Mouse (Mus musculus) c-Kit-positive CD71-positive TER-119-negative erythroid progenitor cells, embryonic 14.5 days (primary cell): Measurements from ENCODE around the gene Aldh1b1.

Source experiments
- DNase-seq: peaks from one replicate; pipeline ENCODE4 v3.0.0-alpha.2; 2013; ENCODE audit warnings: low read depth

The Aldh1b1 gene

DNA sequence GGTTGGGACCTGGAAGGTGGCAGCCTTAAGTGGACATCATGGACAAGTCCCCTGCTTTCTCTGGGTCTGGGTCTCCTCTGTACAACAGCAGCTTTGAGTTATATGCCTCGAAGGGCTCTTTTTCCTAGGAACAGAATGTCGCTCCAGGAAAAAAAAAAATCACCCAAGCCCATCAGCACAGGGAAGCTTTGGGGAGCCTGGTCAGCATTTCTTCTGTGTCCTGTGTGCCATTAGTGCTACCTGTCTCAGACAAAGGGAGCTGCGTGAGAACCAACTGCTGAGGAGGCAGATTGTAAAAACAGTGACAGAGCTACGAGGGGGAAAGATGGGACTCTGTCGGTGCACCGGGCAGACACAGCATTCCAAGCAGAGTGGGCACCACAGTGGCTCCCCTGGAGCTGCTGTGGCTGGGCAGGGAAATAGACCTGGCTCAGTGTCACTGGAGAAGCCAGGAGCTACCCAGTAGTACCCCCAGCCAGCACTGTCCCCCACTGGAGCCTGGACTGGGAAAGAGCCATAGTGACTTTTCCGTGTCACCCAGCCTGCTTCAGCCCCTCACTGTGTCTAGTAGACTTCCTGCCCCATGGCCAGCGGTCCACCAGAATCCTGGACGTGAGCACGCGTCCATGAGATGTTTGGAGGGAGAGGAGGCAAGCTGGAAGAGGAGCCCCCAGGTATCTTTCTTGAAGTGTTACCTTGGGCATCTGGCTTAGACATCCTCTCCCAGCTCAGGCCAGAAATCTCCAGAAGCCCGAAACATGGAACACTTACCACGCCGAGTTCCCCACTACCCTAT lies 26.1 kb downstream of the Aldh1b1 start:
- DNase-seq: no peak

DNA sequence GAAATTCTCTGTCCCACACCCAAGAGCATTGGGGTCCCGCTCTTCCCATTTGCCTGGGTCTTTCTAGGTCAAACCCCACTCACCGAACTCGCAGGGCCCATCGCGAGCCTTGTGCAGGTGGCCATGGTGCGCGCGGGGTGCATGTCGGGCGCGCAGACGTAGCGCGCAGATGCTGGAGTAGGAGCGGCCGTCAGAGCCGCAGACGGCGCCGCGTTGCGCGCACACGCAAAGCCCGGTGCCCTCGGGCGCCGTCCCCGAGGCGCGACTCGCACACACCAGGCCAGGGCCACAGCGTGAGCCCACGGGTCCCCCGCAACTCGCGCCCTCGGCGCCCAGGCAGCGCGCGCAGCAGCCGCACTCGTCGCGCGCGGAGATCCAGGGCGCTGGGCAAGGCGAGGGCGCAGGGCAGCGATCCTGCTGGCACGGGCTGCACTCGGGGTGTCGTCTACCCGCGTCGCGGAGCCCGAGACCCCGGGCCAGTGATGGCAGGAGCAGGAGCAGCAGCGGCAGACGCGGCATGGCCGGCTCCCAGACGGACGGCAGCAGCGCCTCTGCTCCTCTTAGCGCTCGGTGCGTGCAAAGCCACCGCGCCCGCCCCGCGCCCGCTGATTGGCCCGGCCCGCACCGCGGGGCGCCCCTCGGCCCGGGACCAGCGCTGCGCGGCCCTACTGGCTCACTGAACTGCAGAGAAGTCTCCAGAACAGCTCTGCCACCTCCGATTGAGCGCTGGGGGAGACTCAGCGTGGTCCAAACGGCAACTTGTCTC lies 27.6 kb downstream of the Aldh1b1 start, which contains the start of gene Igfbpl1:
TSS of gene Igfbpl1 (minus strand) at position 649 of the 766 bp plus-strand sequence.
- DNase-seq: no peak

DNA sequence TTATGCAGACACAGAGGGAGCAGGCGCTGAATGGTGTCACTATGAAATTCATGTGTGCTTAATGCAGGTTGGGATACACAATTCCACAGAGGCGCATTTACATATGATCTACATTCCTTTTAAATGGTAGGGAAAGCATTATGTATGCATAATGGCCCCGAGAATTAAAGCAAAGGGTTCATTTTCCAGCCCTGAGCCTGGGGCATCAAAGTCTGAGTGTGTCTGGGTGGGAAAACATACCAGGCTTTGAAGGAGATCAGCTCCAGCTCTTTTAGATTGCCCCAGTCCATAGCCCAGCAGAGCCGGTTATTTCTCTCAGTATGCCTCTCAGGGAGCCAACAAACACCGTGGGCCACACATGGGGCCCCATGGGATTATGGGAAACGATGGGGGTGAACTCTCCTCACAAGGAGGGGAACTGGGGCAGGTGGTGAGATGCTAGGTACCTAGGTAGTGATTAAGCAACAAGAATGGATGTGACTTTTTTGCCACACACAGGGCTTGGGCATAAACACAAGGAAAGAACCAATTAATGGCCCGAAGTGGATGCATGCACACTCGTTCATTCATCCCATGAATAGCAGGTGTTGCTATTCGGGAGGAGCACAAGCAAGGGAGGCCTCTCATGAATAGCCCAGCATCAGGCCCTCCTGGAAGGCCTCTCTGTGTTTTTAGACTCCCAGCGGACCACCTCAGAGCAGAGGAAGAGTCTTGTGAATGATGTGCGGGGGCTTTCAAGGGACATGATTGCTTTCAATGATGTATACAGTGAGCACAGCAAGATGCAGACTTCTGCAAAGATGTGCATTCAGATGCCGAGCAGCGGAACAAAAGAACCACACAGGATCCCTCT lies 31.3 kb downstream of the Aldh1b1 start:
- no peak for DNase-seq

- DNase-seq: no peak
Measured at GRCm38 (mm10) chr4:45831996-45832395, 33.2 kb downstream of the Aldh1b1 start.

GRCm38 (mm10) chr4:45833461-45833860 lies 34.6 kb downstream of the Aldh1b1 start:
- DNase-seq: no peak

- peak; percentile 32 for DNase-seq
Measured at GRCm38 (mm10) chr4:45844355-45844754, 45.5 kb downstream of the Aldh1b1 start.

DNA sequence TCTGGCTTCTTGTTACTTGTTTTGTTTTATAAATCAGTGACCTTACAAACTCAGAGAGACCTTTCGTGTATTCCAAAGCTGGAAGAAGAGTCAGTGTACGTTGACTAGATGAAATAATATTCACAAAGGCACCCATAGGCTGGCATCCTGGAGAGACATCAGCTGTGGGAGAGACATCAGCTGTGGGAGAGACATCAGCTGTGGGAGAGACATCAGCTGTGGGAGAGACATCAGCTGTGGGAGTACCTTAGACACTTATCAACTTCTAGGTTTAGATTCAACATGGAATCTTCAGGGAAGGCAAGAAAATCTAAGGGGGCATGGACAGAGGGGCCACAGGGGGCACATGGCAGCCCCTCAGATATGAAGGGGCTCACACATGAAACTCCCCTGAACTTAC lies 47.4 kb downstream of the Aldh1b1 start:
- DNase-seq: no peak

GRCm38 (mm10) chr4:45848109-45848824 lies 49.4 kb downstream of the Aldh1b1 start, which contains the start of gene Stra6l:
Stra6l (plus strand) TSS chr4:45848664.
- no peak for DNase-seq

GRCm38 (mm10) chr4:45848825-45849156 lies 50.0 kb downstream of the Aldh1b1 start:
- DNase-seq: no peak

DNA sequence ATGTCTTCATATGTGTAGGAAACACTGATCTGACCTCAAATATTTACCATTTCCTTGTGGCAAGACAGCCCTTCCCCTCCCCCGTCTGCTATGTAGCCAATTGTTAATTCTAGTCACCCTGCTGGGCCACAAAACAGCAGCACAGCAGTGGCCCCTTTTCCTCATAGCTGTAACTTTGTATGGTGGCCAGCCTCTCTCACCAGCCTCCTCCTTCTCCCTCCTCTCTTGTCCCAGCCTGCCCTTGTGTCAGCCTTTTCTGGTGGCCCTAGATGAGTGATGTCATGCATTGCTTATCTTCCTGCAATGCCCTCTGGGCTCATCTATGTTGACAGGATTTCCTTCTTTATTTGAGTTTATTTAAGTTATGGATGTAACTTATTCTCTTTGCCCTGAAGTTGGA lies 50.6 kb downstream of the Aldh1b1 start:
- DNase-seq: no peak

DNA sequence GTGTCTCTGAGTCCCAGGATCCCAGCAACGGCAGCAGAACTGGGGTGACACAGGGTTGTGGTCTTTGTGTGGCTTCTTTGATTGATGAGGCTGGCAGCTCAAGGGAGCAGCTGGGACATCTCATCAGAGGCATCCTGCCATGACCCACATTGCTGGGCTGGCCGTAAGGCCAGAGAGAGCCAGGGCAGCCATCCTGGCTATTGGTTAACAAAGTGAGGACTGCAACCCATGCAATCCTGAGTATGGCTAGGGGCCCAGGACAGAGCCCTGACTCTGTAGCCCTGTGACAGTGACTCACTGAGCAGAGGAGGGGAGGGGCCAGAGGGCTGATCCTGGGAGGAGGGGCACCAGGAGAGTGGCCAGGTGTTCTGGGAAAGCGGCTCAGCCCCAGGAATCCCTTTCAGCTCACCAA lies 52.8 kb downstream of the Aldh1b1 start:
- no peak for DNase-seq

DNA sequence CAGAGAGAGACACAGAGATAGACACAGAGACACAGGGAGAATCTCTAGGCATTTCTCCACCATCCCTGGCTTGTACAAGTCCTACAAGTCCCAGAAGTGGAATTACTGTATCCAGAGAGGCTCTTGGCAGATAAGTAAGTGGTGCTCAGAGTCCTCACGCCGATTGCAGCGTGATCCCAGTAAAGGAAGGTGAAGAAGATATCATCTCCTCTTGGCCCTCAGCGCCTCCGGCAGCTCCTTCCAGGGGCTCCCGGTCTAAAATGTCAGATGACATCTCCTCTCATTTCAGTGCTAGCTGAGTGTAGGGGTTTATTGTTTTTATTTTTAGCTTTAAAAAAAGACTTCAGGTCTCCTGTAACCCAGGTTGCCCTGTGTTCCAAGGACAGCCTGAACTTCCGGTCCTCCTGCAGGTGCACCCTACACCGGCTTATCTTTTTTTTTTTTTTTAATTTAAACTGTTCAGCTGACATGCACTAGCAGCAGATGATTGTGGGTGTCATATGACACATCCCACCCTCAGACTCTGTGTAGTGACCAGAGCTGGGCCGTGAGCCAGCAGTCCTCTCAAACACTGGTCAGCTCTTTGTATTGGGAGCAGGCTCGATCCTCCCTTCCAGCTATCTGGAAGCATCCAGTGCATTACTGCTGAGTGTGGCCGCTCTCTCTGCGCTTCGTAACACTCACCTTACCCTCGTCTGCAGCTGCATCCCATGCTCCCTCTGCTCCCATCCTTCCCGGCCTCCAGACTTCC lies 54.8 kb downstream of the Aldh1b1 start:
- no peak for DNase-seq
